Mouse (Mus musculus): ENCODE results near the gene Hoxb3.
A peak's percentile ranks its signal among the peaks of the same experiment; 100 is the strongest.

Gene Hoxb3

GRCm38 (mm10) chr11:96288455-96289221 lies 34.5 kb upstream of the Hoxb3 start:
- no peak for DNase-seq (ENCODE audit: low read depth, low spot score)

GRCm38 (mm10) chr11:96289293-96289692 lies 33.8 kb upstream of the Hoxb3 start:
- DNase-seq (ENCODE audit: low read depth, low spot score): no peak

- no peak for DNase-seq (ENCODE audit: low read depth, low spot score)
Measured at GRCm38 (mm10) chr11:96289837-96290236, 33.3 kb upstream of the Hoxb3 start.

- no peak for DNase-seq (ENCODE audit: low read depth, low spot score)
Measured at GRCm38 (mm10) chr11:96290705-96291355, 32.3 kb upstream of the Hoxb3 start.

- no peak for DNase-seq (ENCODE audit: low read depth, low spot score)
Measured at GRCm38 (mm10) chr11:96291681-96292564, 31.2 kb upstream of the Hoxb3 start, which contains the start of gene Hoxb6. Gene Hoxb6, plus strand, starts transcription at chr11:96292476.

- DNase-seq (ENCODE audit: low read depth, low spot score): peak; percentile 9
Measured at GRCm38 (mm10) chr11:96292565-96293301, 30.4 kb upstream of the Hoxb3 start.

- peak; percentile 9 for DNase-seq (ENCODE audit: low read depth, low spot score)
Measured at GRCm38 (mm10) chr11:96293302-96293921, 29.7 kb upstream of the Hoxb3 start.

GRCm38 (mm10) chr11:96294245-96295091 lies 28.7 kb upstream of the Hoxb3 start:
- peak; percentile 92 for DNase-seq (ENCODE audit: low read depth, low spot score)

- DNase-seq (ENCODE audit: low read depth, low spot score): no peak
Measured at GRCm38 (mm10) chr11:96295092-96295835, 27.9 kb upstream of the Hoxb3 start.

- no peak for DNase-seq (ENCODE audit: low read depth, low spot score)
Measured at GRCm38 (mm10) chr11:96296997-96297396, 26.1 kb upstream of the Hoxb3 start.

- no peak for DNase-seq (ENCODE audit: low read depth, low spot score)
Measured at GRCm38 (mm10) chr11:96297428-96297827, 25.7 kb upstream of the Hoxb3 start.

- DNase-seq (ENCODE audit: low read depth, low spot score): no peak
Measured at GRCm38 (mm10) chr11:96297968-96298635, 25.0 kb upstream of the Hoxb3 start.

GRCm38 (mm10) chr11:96298895-96299667 lies 24.0 kb upstream of the Hoxb3 start:
- DNase-seq (ENCODE audit: low read depth, low spot score): peak; percentile 64

GRCm38 (mm10) chr11:96299781-96300180 lies 23.3 kb upstream of the Hoxb3 start:
- DNase-seq (ENCODE audit: low read depth, low spot score): no peak

- DNase-seq (ENCODE audit: low read depth, low spot score): peak; percentile 67
Measured at GRCm38 (mm10) chr11:96300354-96301063, 22.6 kb upstream of the Hoxb3 start.

GRCm38 (mm10) chr11:96301064-96301431 lies 22.1 kb upstream of the Hoxb3 start:
- no peak for DNase-seq (ENCODE audit: low read depth, low spot score)

- no peak for DNase-seq (ENCODE audit: low read depth, low spot score)
Measured at GRCm38 (mm10) chr11:96301837-96302236, 21.3 kb upstream of the Hoxb3 start.
